Mouse (Mus musculus): ENCODE results near the gene Smndc1.

- no peak for TF ChIP-seq CTCF (IDR thresholded peaks at IDR 0.05; ENCODE audit: insufficient read depth, low read depth, low read length)
- TF ChIP-seq POLR2A (IDR thresholded peaks at IDR 0.05; ENCODE audit: insufficient read depth, low read depth, low read length), result no peak
Measured at GRCm38 (mm10) chr19:53404837-53405356, 14.5 kb upstream of the Smndc1 start.

Data from olfactory bulb, adult 2 months (tissue).